Mouse (Mus musculus): ENCODE results near the gene Carns1. TPM values are rescaled to one million over a fixed set of nuclear protein-coding genes. Genes with fewer than 3 reads are reported as not detected.
"Not testable (repeated sequence)": the region's sequence is repeated elsewhere in the genome, so short reads cannot be mapped to it uniquely, and the experiment has no call there.

The Carns1 gene
- total RNA-seq, 2 experiments from 2014 or later: 3.2 to 3.5 TPM

- not testable (repeated sequence) for DNase-seq (ENCODE audit: low spot score in 2 of 2)
These were observed 39.9 kb downstream of the Carns1 start for GRCm38 (mm10) chr19:4135229-4135962.

- no peak for DNase-seq (ENCODE audit: low spot score in 2 of 2)
These were observed 40.9 kb downstream of the Carns1 start for GRCm38 (mm10) chr19:4134354-4134753.

GRCm38 (mm10) chr19:4131768-4132167 is 43.5 kb downstream of the Carns1 start:
- DNase-seq (ENCODE audit: low spot score in 2 of 2): no peak

GRCm38 (mm10) chr19:4131075-4131474 is 44.2 kb downstream of the Carns1 start:
- no peak for DNase-seq (ENCODE audit: low spot score in 2 of 2)

GRCm38 (mm10) chr19:4130106-4130505 is 45.2 kb downstream of the Carns1 start:
- DNase-seq (ENCODE audit: low spot score in 2 of 2): no peak

GRCm38 (mm10) chr19:4129462-4129861 is 45.8 kb downstream of the Carns1 start:
- DNase-seq (ENCODE audit: low spot score in 2 of 2): no peak

- no peak for DNase-seq (ENCODE audit: low spot score in 2 of 2)
These were observed 48.4 kb downstream of the Carns1 start for GRCm38 (mm10) chr19:4126759-4127495.

- peak; percentile 95 for DNase-seq (ENCODE audit: low spot score in 2 of 2)
These were observed 49.3 kb downstream of the Carns1 start, which contains the start of gene Aip for GRCm38 (mm10) chr19:4125741-4126696. Aip (minus strand) TSS chr19:4125858.

- not testable (repeated sequence) for DNase-seq (ENCODE audit: low spot score in 2 of 2)
These were observed 50.0 kb downstream of the Carns1 start for GRCm38 (mm10) chr19:4125268-4125667.

- no peak for DNase-seq (ENCODE audit: low spot score in 2 of 2)
These were observed 50.8 kb downstream of the Carns1 start for GRCm38 (mm10) chr19:4124432-4124831.

- DNase-seq (ENCODE audit: low spot score in 2 of 2): no peak
These were observed 52.6 kb downstream of the Carns1 start for GRCm38 (mm10) chr19:4122411-4123370.

- not testable (repeated sequence) for DNase-seq (ENCODE audit: low spot score in 2 of 2)
These were observed 53.4 kb downstream of the Carns1 start for GRCm38 (mm10) chr19:4121896-4122295.

- peak; percentile 94 to 95 for DNase-seq (ENCODE audit: low spot score in 2 of 2)
These were observed 54.0 kb downstream of the Carns1 start for GRCm38 (mm10) chr19:4121097-4121805.

GRCm38 (mm10) chr19:4120496-4120895 is 54.8 kb downstream of the Carns1 start:
- DNase-seq (ENCODE audit: low spot score in 2 of 2): no peak

- DNase-seq (ENCODE audit: low spot score in 2 of 2): no peak
These were observed 55.4 kb downstream of the Carns1 start for GRCm38 (mm10) chr19:4119716-4120487.

- DNase-seq (ENCODE audit: low spot score in 2 of 2): no peak
These were observed 56.9 kb downstream of the Carns1 start for GRCm38 (mm10) chr19:4118350-4118749.

- no peak for DNase-seq (ENCODE audit: low spot score in 2 of 2)
These were observed 58.3 kb downstream of the Carns1 start for GRCm38 (mm10) chr19:4117006-4117405.

GRCm38 (mm10) chr19:4115816-4116215 is 59.5 kb downstream of the Carns1 start:
- no peak for DNase-seq (ENCODE audit: low spot score in 2 of 2)

- DNase-seq (ENCODE audit: low spot score in 2 of 2): no peak
These were observed 60.1 kb downstream of the Carns1 start for GRCm38 (mm10) chr19:4115144-4115543.
